Comparison of ENCODE assay signal across 8 mouse cellular contexts in the genomic region with DNA sequence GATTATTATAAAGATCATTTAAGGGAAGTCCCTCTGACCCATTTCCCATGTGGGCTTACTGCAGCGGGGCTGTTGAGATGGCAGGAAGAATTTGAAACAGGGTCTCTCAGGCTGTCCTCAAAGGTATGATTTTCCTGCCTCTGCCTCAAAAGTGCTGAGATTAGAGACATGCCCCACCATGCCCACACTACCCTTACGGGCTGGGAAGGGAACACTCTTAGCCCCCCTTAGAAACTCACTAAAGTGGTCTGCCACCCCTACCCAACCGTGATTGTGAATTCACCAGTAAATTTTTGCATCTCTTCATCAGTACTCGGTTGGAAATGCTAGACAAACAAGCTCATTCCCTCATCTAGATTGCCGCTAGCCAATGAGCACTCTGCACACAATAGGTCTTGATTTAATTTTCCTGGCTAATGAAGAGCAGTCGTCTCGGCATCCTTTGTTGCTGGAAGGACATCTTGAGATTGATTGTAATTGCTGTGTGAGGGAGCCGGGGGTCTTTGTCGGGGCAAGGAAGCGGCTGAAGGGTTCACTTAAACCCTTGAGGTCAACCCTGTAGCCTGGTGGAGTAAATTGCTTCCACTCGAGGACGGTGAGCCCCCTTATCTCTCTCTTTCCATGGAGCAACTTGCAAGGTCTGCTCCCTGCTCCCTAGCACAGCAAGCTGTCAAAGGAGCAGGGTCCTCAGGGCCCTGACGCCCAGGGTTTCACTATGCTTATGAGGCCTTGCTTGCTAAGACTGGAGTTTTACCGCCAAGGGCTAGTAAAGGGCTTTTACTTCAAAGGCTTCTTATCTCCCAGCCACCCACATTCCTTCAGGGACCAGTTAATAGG. TPM values are rescaled to one million over a fixed set of nuclear protein-coding genes. Genes with fewer than 3 reads are reported as not detected.
DNase-seq lines count a peak whose midpoint lies in the region; ATAC-seq and TF ChIP-seq lines count a peak whose summit lies in the region.
"Had no signal": no experiment of that assay in that cellular context is flagged by ENCODE, and none has a peak within 500 bp of the region (broad histone marks: within the 10 kb centered on the region; RNA-seq: fewer than 3 reads in every experiment).

No protein-coding gene starts in this region.

- 6% methylated on average over 14 of the region's 14 CpGs for WGBS in forebrain, embryonic 13.5 days
- 5% methylated on average over 14 of the region's 14 CpGs for WGBS in midbrain, embryonic 12.5 days

- no peak overlapping the region; the same call in 1 of the 2 replicates for H3K4me2 ChIP-seq in forebrain, embryonic 13.5 days
- H3K4me2 ChIP-seq in midbrain, embryonic 12.5 days (replicated peaks), result peak overlapping the region; percentile 23

- peak overlapping the region; percentile 47; the same call in 1 of the 2 replicates for H3K9ac ChIP-seq in MEL (ENCODE audit: control insufficient read depth, low read depth, low read length, poor library complexity, severe bottlenecking)
- 0 out of 2 replicates have a peak overlapping the region, but pooled peaks have one; percentile 27 for H3K9ac ChIP-seq in forebrain, embryonic 13.5 days
- no peak overlapping the region for H3K9ac ChIP-seq in midbrain, embryonic 12.5 days (replicated peaks)

- no peaks in the 10 kb centered on the region for H3K9me3 ChIP-seq in MEL (replicated peaks; ENCODE audit: insufficient read depth, low read length)
- no peaks in the 10 kb centered on the region for H3K9me3 ChIP-seq in forebrain, embryonic 13.5 days (replicated peaks)
- H3K9me3 ChIP-seq in midbrain, embryonic 12.5 days, result no peaks in the 10 kb centered on the region

- TF ChIP-seq EP300 in MEL (IDR thresholded peaks at IDR 0.05; ENCODE audit: low read depth in 1 of 2, low read length in 2 of 2), result no peak

- DNase-seq in MEL (ENCODE audit: low read depth, low spot score) (peak; percentile 23), ZHBTc4 (ENCODE audit: low read depth, low spot score) (peak; percentile 15)
- no peak for DNase-seq in left cerebral cortex, adult 18-20 months (ENCODE audit: low spot score in 2 of 2)
- DNase-seq in ovary, postnatal 36 days (ENCODE audit: low spot score), result no peak
- no peak for DNase-seq in cerebellum, adult 9-10 months

- H3K79me2 ChIP-seq in MEL (ENCODE audit: control insufficient read depth, insufficient read depth, low read length, poor library complexity), result no peaks in the 10 kb centered on the region

- no peaks in the 10 kb centered on the region for H3K27me3 ChIP-seq in MEL (ENCODE audit: control insufficient read depth in 1 of 2, insufficient read depth in 2 of 2, low read length in 2 of 2)
- H3K27me3 ChIP-seq in forebrain, embryonic 13.5 days, result no peaks in the 10 kb centered on the region
- peaks cover 6% of the 10 kb centered on the region for H3K27me3 ChIP-seq in midbrain, embryonic 12.5 days

- no peak for TF ChIP-seq CTCF in MEL (IDR thresholded peaks at IDR 0.05 in 2 of 3, conservative IDR thresholded peaks at IDR 0.05 in 1 of 3; ENCODE audit: control insufficient read depth in 1 of 3, insufficient read depth in 1 of 3, low read depth in 2 of 3, low read length in 3 of 3, poor library complexity in 1 of 3, severe bottlenecking in 1 of 3)

- H3K27ac ChIP-seq in MEL (ENCODE audit: control insufficient read depth, low read depth, low read length), result no peak overlapping the region
- H3K27ac ChIP-seq in forebrain, embryonic 13.5 days, result peak overlapping the region; percentile 57
- peak overlapping the region; percentile 50 for H3K27ac ChIP-seq in midbrain, embryonic 12.5 days (replicated peaks)
- H3K27ac ChIP-seq: gastrocnemius, adult 2 months had no signal

- peak overlapping the region in 1 of 2 experiments; percentile 44; a peak in 2 of 4 replicates for H3K4me3 ChIP-seq in MEL (ENCODE audit: control insufficient read depth in 1 of 2, insufficient read depth in 1 of 2, low read depth in 2 of 2, low read length in 2 of 2)
- H3K4me3 ChIP-seq in forebrain, embryonic 13.5 days, result no peak overlapping the region
- no peak overlapping the region for H3K4me3 ChIP-seq in midbrain, embryonic 12.5 days

- H3K4me1 ChIP-seq in MEL (ENCODE audit: control insufficient read depth in 1 of 2, insufficient read depth in 2 of 2, low read length in 2 of 2), result peaks cover 0 to 8% of the 10 kb centered on the region in 2 experiments; a peak in 2 of 4 replicates
- peaks cover 26% of the 10 kb centered on the region for H3K4me1 ChIP-seq in forebrain, embryonic 13.5 days
- peaks cover 24% of the 10 kb centered on the region for H3K4me1 ChIP-seq in midbrain, embryonic 12.5 days

- TF ChIP-seq RAD21 in MEL (IDR thresholded peaks at IDR 0.05; ENCODE audit: low read depth, low read length), result no peak

- TF ChIP-seq POLR2A in MEL (IDR thresholded peaks at IDR 0.05; ENCODE audit: control insufficient read depth in 1 of 2, insufficient read depth in 1 of 2, low read depth in 1 of 2, low read length in 2 of 2, poor library complexity in 1 of 2), result no peak

- H3K36me3 ChIP-seq in MEL (ENCODE audit: control insufficient read depth in 1 of 2, insufficient read depth in 2 of 2, low read length in 2 of 2), result peaks cover 0 to 4% of the 10 kb centered on the region in 2 experiments; a peak in 2 of 4 replicates
- H3K36me3 ChIP-seq in forebrain, embryonic 13.5 days (ENCODE audit: poor library complexity, severe bottlenecking), result no peaks in the 10 kb centered on the region
- no peaks in the 10 kb centered on the region for H3K36me3 ChIP-seq in midbrain, embryonic 12.5 days

- ATAC-seq in forebrain, embryonic 13.5 days, result peak; percentile 44
- ATAC-seq in midbrain, embryonic 12.5 days (ENCODE audit: low FRiP score, low read depth), result peak; percentile 68

TF ChIP-seq in MEL, 35 proteins besides CTCF, POLR2A, EP300 and RAD21:
- TF ChIP-seq RCOR1 (IDR thresholded peaks at IDR 0.05; ENCODE audit: low read depth, low read length) (no peak), GABPA (IDR thresholded peaks at IDR 0.05; ENCODE audit: low read depth, low read length) (no peak), MXI1 (IDR thresholded peaks at IDR 0.05; ENCODE audit: low read depth, low read length) (no peak), TBP (IDR thresholded peaks at IDR 0.05; ENCODE audit: low read depth, low read length) (no peak), HCFC1 (IDR thresholded peaks at IDR 0.05; ENCODE audit: low read depth, low read length) (no peak), ZKSCAN1 (IDR thresholded peaks at IDR 0.05; ENCODE audit: low read depth, low read length) (no peak), MYB (IDR thresholded peaks at IDR 0.05; ENCODE audit: low read depth, low read length) (no peak), ZNF384 (IDR thresholded peaks at IDR 0.05; ENCODE audit: low read depth, low read length) (no peak), TCF12 (IDR thresholded peaks at IDR 0.05; ENCODE audit: low read depth, low read length) (no peak)

RNA-seq across cellular contexts. Expression of gene Tiam2, which starts 51.7 kb away (rescaled TPM):
- total RNA-seq in MEL (2012; rRNA removed), result 0.10 and 0.42 TPM in 2 replicates
- 1 to 10 TPM in 1 of 2 experiments, not detected in 1; 1.9 TPM for polyA plus RNA-seq in MEL (2012; ENCODE audit: insufficient read depth in 1 of 2, insufficient read length in 2 of 2, low read depth in 1 of 2, low replicate concordance in 2 of 2, missing spikeins in 1 of 2)
- polyA plus RNA-seq in forebrain, embryonic 13.5 days (2015; fragmentation: Nextera tagmentation; extraction: Ambion mirVana), result 37.2 and 51.0 TPM in 2 replicates
- 2.8 and 5.1 TPM in 2 replicates for polyA plus RNA-seq in midbrain, embryonic 12.5 days (2016; fragmentation: Nextera tagmentation; extraction: Ambion mirVana)
- 10 to 100 TPM; 75.6 to 84.1 TPM for total RNA-seq in left cerebral cortex, adult 18-20 months (2021)

Comparison
In these comparisons a context has a peak if more than half of its experiments do, and no peak if none do; other contexts are left out.
1. DNase-seq: peak in MEL (single experiment) and ZHBTc4 (single experiment); none in left cerebral cortex, adult 18-20 months (0 of 2), ovary, postnatal 36 days (single experiment) and cerebellum, adult 9-10 months (single experiment).